Mouse (Mus musculus) CH12F3 (cell line): ENCODE data around the gene Ctnna2.

Experiments
- in situ Hi-C: fragments of 300-500 bp; cut with MboI; formaldehyde crosslinking; loops from 2 replicates; pipeline ENCODE4 v1.14.3; 2020; ENCODE audit warnings: low sequenced_read_pairs

Gene Ctnna2

GRCm38 (mm10) chr6:77603914-77604313, 375.6 kb downstream of the Ctnna2 start:
- in situ Hi-C loops: no loop called here

- in situ Hi-C loops: no loop called here
Measured at GRCm38 (mm10) chr6:77599244-77599643, 380.3 kb downstream of the Ctnna2 start.

- in situ Hi-C loops: no loop called here
Measured at GRCm38 (mm10) chr6:77582568-77582967, 396.9 kb downstream of the Ctnna2 start.

GRCm38 (mm10) chr6:77580926-77581325, 398.6 kb downstream of the Ctnna2 start:
- in situ Hi-C loops: no loop called here

GRCm38 (mm10) chr6:77578612-77579011, 400.9 kb downstream of the Ctnna2 start:
- in situ Hi-C loops: no loop called here

GRCm38 (mm10) chr6:77577585-77577984, 401.9 kb downstream of the Ctnna2 start:
- in situ Hi-C loops: no loop called here

- in situ Hi-C loops: no loop called here
Measured at GRCm38 (mm10) chr6:77572614-77573013, 406.9 kb downstream of the Ctnna2 start.

GRCm38 (mm10) chr6:77569851-77570250, 409.6 kb downstream of the Ctnna2 start:
- in situ Hi-C loops: no loop called here

- in situ Hi-C loops: no loop called here
Measured at GRCm38 (mm10) chr6:77556181-77556580, 423.3 kb downstream of the Ctnna2 start.

GRCm38 (mm10) chr6:77537055-77537807, 442.3 kb downstream of the Ctnna2 start:
- in situ Hi-C loops: no loop called here

GRCm38 (mm10) chr6:77527636-77528035, 451.9 kb downstream of the Ctnna2 start:
- in situ Hi-C loops: no loop called here

- in situ Hi-C loops: no loop called here
Measured at GRCm38 (mm10) chr6:77521836-77522235, 457.7 kb downstream of the Ctnna2 start.

- in situ Hi-C loops: no loop called here
Measured at GRCm38 (mm10) chr6:77516515-77516914, 463.0 kb downstream of the Ctnna2 start.

GRCm38 (mm10) chr6:77511805-77512204, 467.7 kb downstream of the Ctnna2 start:
- in situ Hi-C loops: no loop called here

- in situ Hi-C loops: no loop called here
Measured at GRCm38 (mm10) chr6:77491721-77492120, 487.8 kb downstream of the Ctnna2 start.

GRCm38 (mm10) chr6:77486658-77487057, 492.8 kb downstream of the Ctnna2 start:
- in situ Hi-C loops: no loop called here

- in situ Hi-C loops: no loop called here
Measured at GRCm38 (mm10) chr6:77482081-77482480, 497.4 kb downstream of the Ctnna2 start.

GRCm38 (mm10) chr6:77475354-77475753, 504.1 kb downstream of the Ctnna2 start:
- in situ Hi-C loops: no loop called here

- in situ Hi-C loops: no loop called here
Measured at GRCm38 (mm10) chr6:77473256-77473655, 506.2 kb downstream of the Ctnna2 start.

- in situ Hi-C loops: no loop called here
Measured at GRCm38 (mm10) chr6:77468058-77468457, 511.4 kb downstream of the Ctnna2 start.

GRCm38 (mm10) chr6:77462737-77463136, 516.8 kb downstream of the Ctnna2 start:
- in situ Hi-C loops: no loop called here

GRCm38 (mm10) chr6:77457919-77458318, 521.6 kb downstream of the Ctnna2 start:
- in situ Hi-C loops: no loop called here

GRCm38 (mm10) chr6:77446861-77447260, 532.6 kb downstream of the Ctnna2 start:
- in situ Hi-C loops: no loop called here
